Mouse (Mus musculus) forebrain, embryonic 13.5 days (tissue): ENCODE results near the gene Lmbr1. TPM values are rescaled to one million over a fixed set of nuclear protein-coding genes. Genes with fewer than 3 reads are reported as not detected.
"Not testable (repeated sequence)": the region's sequence is repeated elsewhere in the genome, so short reads cannot be mapped to it uniquely, and the experiment has no call there.

Experiments
- ATAC-seq: fragments of 200-750 bp; cut with Nextera tagmentation; 2 replicates; pipeline ENCODE4 v1.8.0; 2017
- H3K27ac ChIP-seq: fragments of 300-500 bp; sonication (generic); 2 replicates; pipeline ENCODE4 v1.5.1; 2015; ENCODE audit warnings: inconsistent platforms, mild to moderate bottlenecking, moderate library complexity
- H3K27me3 ChIP-seq: fragments of 300-500 bp; sonication (generic); 2 replicates; pipeline ENCODE4 v1.6.1; 2015; ENCODE audit warnings: mild to moderate bottlenecking, inconsistent platforms
- H3K36me3 ChIP-seq: fragments of 300-500 bp; sonication (generic); 2 replicates; pipeline ENCODE4 v1.6.1; 2015; ENCODE audit warnings: mild to moderate bottlenecking, inconsistent platforms; ENCODE audit not compliant: poor library complexity, severe bottlenecking
- H3K4me1 ChIP-seq: fragments of 300-500 bp; sonication (generic); 2 replicates; pipeline ENCODE4 v1.6.1; 2015; ENCODE audit warnings: inconsistent platforms
- H3K4me2 ChIP-seq: fragments of 300-500 bp; sonication (generic); 2 replicates; pipeline ENCODE4 v1.6.1; 2015; ENCODE audit warnings: inconsistent platforms, mild to moderate bottlenecking, moderate library complexity
- H3K4me3 ChIP-seq: fragments of 300-500 bp; sonication (generic); 2 replicates; pipeline ENCODE4 v1.5.1; 2015; ENCODE audit warnings: mild to moderate bottlenecking, inconsistent platforms
- H3K9ac ChIP-seq: fragments of 300-500 bp; sonication (generic); 2 replicates; pipeline ENCODE4 v1.6.1; 2015; ENCODE audit warnings: mild to moderate bottlenecking, inconsistent platforms
- H3K9me3 ChIP-seq: fragments of 300-500 bp; sonication (generic); replicated peaks from 2 replicates; pipeline ENCODE4 v1.6.1; 2016; ENCODE audit warnings: inconsistent platforms
- WGBS: fragments of 180-500 bp; shearing (Covaris S2); methylation state at CpG from one replicate; pipeline ENCODE4 v1.1.7; 2015; 5-methylcytosine and 5-hydroxymethylcytosine counted together
- polyA plus RNA-seq: library from polyadenylated mRNA; unstranded; fragments of >200 nt; fragmentation: Nextera tagmentation; extraction: Ambion mirVana; gene quantifications from 2 replicates; pipeline ENCODE4 v1.2.1, GENCODE M21; 2015

The Lmbr1 gene
- polyA plus RNA-seq: 17.3 and 18.7 TPM in 2 replicates

- Histone ChIP-seq H3K36me3 (no peaks in the 10 kb centered on the region), H3K9ac (peak within 1 kb of the TSS; percentile 88), H3K4me2 (peak within 1 kb of the TSS; percentile 94), H3K4me1 (peaks cover 16% of the 10 kb centered on the region), H3K4me3 (peak within 1 kb of the TSS; percentile 81), H3K9me3 (no peaks in the 10 kb centered on the region), H3K27ac (peak within 1 kb of the TSS; percentile 51), H3K27me3 (0 out of 2 replicates have a peak, but pooled peaks cover 6% of the 10 kb centered on the region)
- 1% methylated on average over 40 of the region's 40 CpGs for WGBS
- peak; percentile 99 for ATAC-seq
Measured at GRCm38 (mm10) chr5:29378298-29379036, at the start of gene Lmbr1. Gene Lmbr1, minus strand, starts transcription at chr5:29378390.

GRCm38 (mm10) chr5:29423330-29423729, 45.1 kb upstream of the Lmbr1 start:
- not testable (repeated sequence) for ATAC-seq, H3K4me1 ChIP-seq, H3K36me3 ChIP-seq, H3K27me3 ChIP-seq, H3K27ac ChIP-seq, H3K4me2 ChIP-seq, H3K9me3 ChIP-seq, H3K9ac ChIP-seq, H3K4me3 ChIP-seq
- WGBS: 77% methylated on average over 3 of the region's 3 CpGs

- WGBS: 82% methylated on average over 3 of the region's 3 CpGs
- no peaks in the 10 kb centered on the region for H3K36me3 ChIP-seq
- no peaks in the 10 kb centered on the region for H3K4me1 ChIP-seq
- H3K27me3 ChIP-seq: no peaks in the 10 kb centered on the region; the same call in 1 of the 2 replicates
- H3K4me2 ChIP-seq: no peak overlapping the region
- ATAC-seq: no peak
- H3K9ac ChIP-seq: no peak overlapping the region
- no peak overlapping the region for H3K27ac ChIP-seq
- no peak overlapping the region for H3K4me3 ChIP-seq
- no peaks in the 10 kb centered on the region for H3K9me3 ChIP-seq
Measured at GRCm38 (mm10) chr5:29413041-29413440, 34.9 kb upstream of the Lmbr1 start.

GRCm38 (mm10) chr5:29410854-29411253, 32.7 kb upstream of the Lmbr1 start:
- no peaks in the 10 kb centered on the region for H3K36me3 ChIP-seq
- H3K9me3 ChIP-seq: no peaks in the 10 kb centered on the region
- H3K27ac ChIP-seq: no peak overlapping the region
- H3K4me1 ChIP-seq: no peaks in the 10 kb centered on the region
- H3K4me2 ChIP-seq: no peak overlapping the region
- no peak overlapping the region for H3K9ac ChIP-seq
- no peak for ATAC-seq
- H3K4me3 ChIP-seq: no peak overlapping the region
- H3K27me3 ChIP-seq: no peaks in the 10 kb centered on the region; the same call in 1 of the 2 replicates

GRCm38 (mm10) chr5:29398427-29398826, 20.2 kb upstream of the Lmbr1 start:
- no peak overlapping the region for H3K9ac ChIP-seq
- H3K4me3 ChIP-seq: no peak overlapping the region
- H3K4me2 ChIP-seq: no peak overlapping the region
- ATAC-seq: no peak
- no peaks in the 10 kb centered on the region for H3K4me1 ChIP-seq
- H3K27ac ChIP-seq: no peak overlapping the region
- no peaks in the 10 kb centered on the region for H3K27me3 ChIP-seq
- no peaks in the 10 kb centered on the region for H3K9me3 ChIP-seq
- 70% methylated on average over 4 of the region's 4 CpGs for WGBS
- no peaks in the 10 kb centered on the region for H3K36me3 ChIP-seq

GRCm38 (mm10) chr5:29388944-29389765, 11.0 kb upstream of the Lmbr1 start:
- ATAC-seq: peak; percentile 68; the same call in 1 of the 2 replicates
- 23% methylated on average over 15 of the region's 15 CpGs for WGBS
- Histone ChIP-seq H3K27me3 (no peaks in the 10 kb centered on the region), H3K9ac (no peak overlapping the region), H3K4me3 (no peak overlapping the region), H3K4me1 (no peaks in the 10 kb centered on the region), H3K27ac (no peak overlapping the region), H3K4me2 (no peak overlapping the region), H3K9me3 (no peaks in the 10 kb centered on the region), H3K36me3 (no peaks in the 10 kb centered on the region)

GRCm38 (mm10) chr5:29388181-29388943, 10.2 kb upstream of the Lmbr1 start:
- no peaks in the 10 kb centered on the region for H3K36me3 ChIP-seq
- no peak for ATAC-seq
- H3K4me1 ChIP-seq: no peaks in the 10 kb centered on the region
- H3K4me2 ChIP-seq: no peak overlapping the region
- no peak overlapping the region for H3K4me3 ChIP-seq
- WGBS: 65% methylated on average over 7 of the region's 7 CpGs
- H3K9me3 ChIP-seq: no peaks in the 10 kb centered on the region
- no peaks in the 10 kb centered on the region for H3K27me3 ChIP-seq
- no peak overlapping the region for H3K27ac ChIP-seq
- no peak overlapping the region for H3K9ac ChIP-seq

GRCm38 (mm10) chr5:29387591-29387990, 9.4 kb upstream of the Lmbr1 start:
- no peak for ATAC-seq
- H3K27ac ChIP-seq: no peak overlapping the region
- 65% methylated on average over 1 of the region's 1 CpGs for WGBS
- H3K4me3 ChIP-seq: no peak overlapping the region
- H3K9ac ChIP-seq: no peak overlapping the region
- H3K9me3 ChIP-seq: no peaks in the 10 kb centered on the region
- H3K27me3 ChIP-seq: no peaks in the 10 kb centered on the region
- no peak overlapping the region for H3K4me2 ChIP-seq
- H3K4me1 ChIP-seq: no peaks in the 10 kb centered on the region
- no peaks in the 10 kb centered on the region for H3K36me3 ChIP-seq

GRCm38 (mm10) chr5:29382776-29383175, 4.6 kb upstream of the Lmbr1 start:
- no peak for ATAC-seq
- Histone ChIP-seq H3K9ac (no peak overlapping the region), H3K4me1 (peaks cover 5% of the 10 kb centered on the region), H3K27ac (no peak overlapping the region), H3K9me3 (no peaks in the 10 kb centered on the region), H3K4me2 (no peak overlapping the region), H3K4me3 (no peak overlapping the region), H3K36me3 (no peaks in the 10 kb centered on the region), H3K27me3 (no peaks in the 10 kb centered on the region)
- 74% methylated on average over 1 of the region's 1 CpGs for WGBS

- ATAC-seq: no peak
- H3K9me3 ChIP-seq: no peaks in the 10 kb centered on the region
- WGBS: 75% methylated on average over 2 of the region's 2 CpGs
- H3K4me2 ChIP-seq: no peak overlapping the region
- no peaks in the 10 kb centered on the region for H3K36me3 ChIP-seq
- 0 out of 2 replicates have a peak, but pooled peaks cover 6% of the 10 kb centered on the region for H3K27me3 ChIP-seq
- no peak overlapping the region for H3K9ac ChIP-seq
- peaks cover 16% of the 10 kb centered on the region for H3K4me1 ChIP-seq
- no peak overlapping the region for H3K27ac ChIP-seq
- no peak overlapping the region for H3K4me3 ChIP-seq
Measured at GRCm38 (mm10) chr5:29380091-29380490, 1.9 kb upstream of the Lmbr1 start.

GRCm38 (mm10) chr5:29377590-29378297, 446 bp downstream of the Lmbr1 start:
- Histone ChIP-seq H3K4me2 (peak overlapping the region; percentile 94), H3K4me3 (peak overlapping the region; percentile 81), H3K9me3 (no peaks in the 10 kb centered on the region), H3K4me1 (peaks cover 16% of the 10 kb centered on the region), H3K9ac (peak overlapping the region; percentile 88), H3K27me3 (0 out of 2 replicates have a peak, but pooled peaks cover 6% of the 10 kb centered on the region), H3K36me3 (no peaks in the 10 kb centered on the region), H3K27ac (peak overlapping the region; percentile 51; the same call in 1 of the 2 replicates)
- WGBS: 1% methylated on average over 47 of the region's 47 CpGs
- ATAC-seq: peak; percentile 86
